Mouse (Mus musculus): Measurements from ENCODE around the gene Cdh13.

Cdh13 gene

DNA sequence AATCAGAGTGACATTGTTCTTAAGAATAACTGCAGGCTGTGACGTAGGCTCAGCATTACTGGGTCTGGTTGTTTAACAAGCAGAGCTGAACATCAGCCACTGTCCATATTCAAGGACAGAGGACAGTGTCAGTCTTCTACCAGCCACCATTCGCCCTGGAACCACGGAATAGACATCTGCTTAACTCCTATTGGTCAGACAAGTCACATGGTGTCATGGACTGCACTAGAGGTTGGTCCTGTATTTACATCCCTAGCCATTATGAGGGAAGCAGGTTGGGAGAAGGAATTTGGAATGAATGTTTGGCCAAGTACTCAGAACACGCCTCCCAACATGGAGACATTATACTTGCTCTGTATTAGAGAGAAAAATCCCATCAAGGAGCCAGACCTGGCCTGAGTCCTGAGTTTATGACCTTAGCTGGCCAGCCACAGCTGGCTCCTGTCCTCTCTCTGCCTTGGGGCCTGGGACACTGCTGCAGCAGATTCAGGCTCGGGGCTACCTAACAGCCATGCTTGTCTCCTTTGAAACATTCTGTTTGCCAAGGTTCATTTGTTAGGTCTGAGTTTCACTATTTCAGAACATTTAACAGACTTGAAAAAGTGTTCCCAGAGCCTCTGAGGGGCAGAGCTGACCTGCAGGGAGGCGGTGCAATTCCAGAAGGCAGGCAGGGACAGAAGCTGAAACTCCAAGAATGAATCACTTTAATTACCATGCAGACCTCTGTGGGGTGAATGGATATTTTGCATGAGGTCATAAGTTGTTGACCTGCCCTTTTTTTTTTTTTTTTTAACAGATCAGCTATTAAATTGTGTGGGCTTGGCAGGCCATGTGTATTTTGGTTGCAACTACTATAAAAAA, 282.6 kb downstream of the Cdh13 start:
- no peak for DNase-seq (ENCODE audit: low read depth, low spot score)

DNA sequence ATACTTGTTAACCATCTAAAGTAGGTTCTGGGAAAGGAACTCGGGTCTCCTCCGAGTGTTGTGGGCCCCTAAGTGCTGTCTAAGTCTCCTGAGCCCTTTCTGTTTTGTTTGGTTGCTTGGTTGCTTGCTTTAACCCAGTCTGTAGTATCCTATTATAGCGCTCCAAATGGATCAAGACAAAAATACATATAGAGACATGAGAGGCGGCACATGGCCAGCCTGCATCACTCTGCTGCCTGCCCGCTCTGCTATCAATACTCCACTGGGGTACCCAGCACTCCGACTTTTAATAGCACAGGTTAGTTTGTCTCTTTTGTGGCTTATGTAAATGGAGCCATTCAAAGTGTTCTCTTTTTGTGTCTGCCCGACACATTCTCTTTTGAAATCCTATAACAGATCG, 285.8 kb downstream of the Cdh13 start:
- DNase-seq (ENCODE audit: low read depth, low spot score), result no peak

DNA sequence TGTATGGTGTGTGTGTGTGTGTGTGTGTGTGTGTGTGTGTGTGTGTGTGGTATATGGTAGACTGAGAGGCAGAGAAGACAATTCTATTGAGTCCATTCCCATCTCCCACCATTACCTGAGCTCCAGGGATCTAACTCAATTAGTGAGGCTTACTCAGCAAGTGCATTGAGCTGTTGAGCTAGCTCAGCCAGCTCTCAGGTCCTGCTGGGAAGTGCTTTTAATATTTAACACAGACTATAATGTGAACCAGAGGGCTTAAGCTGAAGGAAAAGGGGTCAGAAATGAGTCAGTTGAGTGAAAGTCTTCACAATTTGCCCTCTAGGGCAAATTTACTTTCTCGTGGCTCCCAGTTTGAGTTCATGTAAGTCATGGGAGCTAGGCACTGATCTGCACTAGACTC, 297.7 kb downstream of the Cdh13 start:
- DNase-seq (ENCODE audit: low read depth, low spot score), result no peak

DNA sequence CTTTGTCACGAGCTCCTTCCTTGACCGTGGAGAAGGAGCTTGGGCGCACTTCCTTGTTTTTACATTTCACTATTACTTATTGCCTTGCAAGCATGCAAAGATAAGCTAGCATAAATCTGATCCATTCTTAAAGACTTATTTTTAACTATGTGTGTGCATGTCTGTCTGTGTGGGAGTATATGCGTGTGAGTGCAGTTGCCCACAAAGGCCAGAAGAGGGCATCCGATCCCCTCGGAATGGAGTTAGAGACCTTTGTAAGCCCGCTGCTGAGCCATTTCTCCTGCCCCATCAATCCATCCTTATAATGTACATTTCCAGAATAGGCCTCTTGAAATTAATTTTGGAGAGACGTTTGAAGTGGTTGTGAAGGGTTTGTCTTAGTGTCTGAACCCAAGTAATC, 298.7 kb downstream of the Cdh13 start:
- DNase-seq (ENCODE audit: low read depth, low spot score), result peak; percentile 46

DNA sequence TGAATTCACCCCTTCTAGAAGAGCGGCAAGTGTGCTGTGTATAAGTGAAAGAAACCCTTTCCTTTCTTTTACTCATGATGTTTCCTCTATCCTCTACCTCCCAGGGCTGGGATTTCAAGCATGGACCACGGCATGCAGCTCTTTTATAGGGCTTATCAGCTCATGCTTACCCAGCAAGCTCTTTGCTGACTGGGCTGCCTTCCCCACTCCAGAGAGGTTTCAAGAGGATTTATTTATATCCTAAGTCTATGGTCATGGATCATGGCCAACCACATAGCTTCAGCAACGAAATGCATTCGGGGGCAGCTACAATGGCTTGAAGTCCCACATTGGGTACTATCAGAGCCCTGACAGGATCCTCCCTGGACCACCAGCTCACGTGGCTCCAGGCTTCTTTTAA, 304.4 kb downstream of the Cdh13 start:
- no peak for DNase-seq (ENCODE audit: low read depth, low spot score)

DNA sequence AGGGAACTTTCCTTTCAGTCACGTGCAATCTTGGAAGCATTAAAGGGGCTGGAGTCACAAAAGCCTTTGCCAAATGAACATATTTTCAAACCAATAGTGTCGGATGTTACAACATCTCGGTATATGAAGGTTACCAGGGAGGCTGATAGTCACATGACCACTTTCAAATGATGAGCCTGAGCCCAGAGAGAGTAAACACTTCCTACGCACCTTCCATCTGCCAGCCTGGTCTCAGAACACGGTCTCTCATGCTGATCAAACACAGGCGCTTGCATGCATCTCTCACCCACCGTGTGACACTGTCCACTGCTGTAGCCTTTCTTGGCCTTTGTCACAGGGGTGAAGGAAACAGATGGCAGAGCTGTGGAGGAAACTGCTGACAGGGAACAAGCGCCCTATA, 313.3 kb downstream of the Cdh13 start:
- no peak for DNase-seq (ENCODE audit: low read depth, low spot score)

DNA sequence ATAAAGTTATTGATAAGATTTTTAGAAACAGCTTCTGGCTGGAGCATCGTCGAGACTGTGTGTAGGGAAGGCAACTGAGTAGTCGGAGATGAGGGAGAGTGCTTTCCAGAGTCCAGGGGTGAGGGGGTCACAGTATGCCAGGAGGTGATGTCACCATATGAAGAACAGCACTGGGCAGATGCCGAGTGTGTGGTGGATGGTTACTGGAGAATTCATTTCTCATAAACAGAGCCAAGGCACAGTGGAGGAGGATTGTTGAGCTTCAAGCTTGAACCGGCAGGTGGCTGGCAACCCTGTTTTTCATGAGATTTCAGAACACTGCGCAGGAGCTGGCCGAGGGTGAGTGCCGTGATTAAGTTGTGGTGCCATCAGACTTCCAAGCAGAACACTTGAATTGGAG, 317.8 kb downstream of the Cdh13 start:
- DNase-seq (ENCODE audit: low read depth, low spot score), result no peak

DNA sequence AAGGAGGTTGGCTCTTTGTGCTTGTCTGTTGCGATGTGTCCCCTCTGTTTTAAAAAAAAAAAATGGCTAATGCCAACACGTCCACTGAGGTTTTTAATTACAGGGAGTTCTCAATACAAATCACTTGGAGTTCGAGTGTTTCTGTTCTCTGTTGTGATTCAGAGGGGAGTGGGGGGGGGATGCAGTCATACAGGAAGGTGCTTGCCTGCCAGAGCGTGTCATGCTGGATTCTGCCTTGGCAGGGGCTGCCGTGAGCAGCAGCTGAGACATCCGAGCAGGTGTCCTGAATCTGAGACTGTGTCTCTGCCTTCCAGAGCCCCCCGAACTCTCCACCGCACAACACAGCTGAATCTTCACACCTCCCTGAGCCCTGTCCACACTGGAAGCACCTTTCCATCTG, 318.5 kb downstream of the Cdh13 start:
- no peak for DNase-seq (ENCODE audit: low read depth, low spot score)

DNA sequence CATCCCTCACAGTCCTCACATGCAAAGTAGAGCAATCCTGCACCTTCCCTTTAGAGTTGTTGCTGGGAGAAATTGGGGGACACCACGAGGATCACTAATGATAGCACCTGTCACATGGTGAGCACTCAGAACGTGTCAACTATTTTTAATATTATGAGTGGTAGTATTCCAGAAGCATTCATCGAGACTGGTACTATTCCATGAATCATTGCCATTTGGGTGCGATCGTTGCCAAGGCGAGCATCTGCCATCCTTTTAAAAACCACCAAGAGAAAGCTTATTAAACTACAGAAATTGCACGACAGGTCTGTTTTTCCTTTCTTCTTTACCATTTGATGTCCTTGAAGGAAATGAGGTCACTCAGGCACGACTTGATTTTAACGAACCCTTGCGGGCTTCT, 328.0 kb downstream of the Cdh13 start:
- no peak for DNase-seq (ENCODE audit: low read depth, low spot score)

DNA sequence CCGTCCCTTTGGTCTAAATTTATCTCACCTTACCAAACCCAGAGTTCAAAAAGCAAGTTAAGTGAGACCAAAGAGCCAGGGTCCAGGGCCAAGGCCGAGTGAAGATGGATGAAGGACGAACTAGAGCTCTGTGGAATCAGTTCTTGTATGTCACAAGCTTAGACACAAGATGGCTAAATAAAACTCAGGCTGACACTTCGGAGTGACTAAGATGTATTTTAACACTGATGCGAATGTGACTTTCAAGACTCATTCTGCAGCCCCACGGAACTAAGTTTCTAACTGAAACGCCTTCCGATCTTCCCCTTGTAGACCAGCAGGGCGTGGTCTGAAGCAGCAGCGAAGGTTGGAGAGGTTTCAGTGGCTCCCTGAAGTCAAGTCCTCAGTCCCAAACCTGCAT, 334.7 kb downstream of the Cdh13 start:
- no peak for DNase-seq (ENCODE audit: low read depth, low spot score)

DNA sequence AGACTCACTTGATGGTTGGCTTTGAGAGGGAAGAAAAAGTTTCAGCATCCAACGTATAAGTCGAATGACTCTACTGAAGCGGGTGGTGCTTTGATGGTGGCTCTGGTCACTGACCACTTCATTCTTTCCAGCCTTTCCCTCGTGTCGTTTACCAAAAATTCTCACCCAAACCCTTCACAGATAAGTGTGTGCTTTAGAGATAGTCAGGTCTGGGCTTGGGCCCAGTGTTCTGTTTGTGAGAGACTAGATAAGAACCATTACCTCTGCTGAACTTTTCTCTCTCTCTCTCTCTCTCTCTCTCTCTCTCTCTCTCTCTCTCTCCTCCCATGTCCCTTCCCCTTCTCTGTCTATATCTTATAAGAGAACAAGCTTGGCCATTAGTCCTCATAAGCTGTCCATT, 342.9 kb downstream of the Cdh13 start:
- DNase-seq (ENCODE audit: low read depth, low spot score), result no peak

DNA sequence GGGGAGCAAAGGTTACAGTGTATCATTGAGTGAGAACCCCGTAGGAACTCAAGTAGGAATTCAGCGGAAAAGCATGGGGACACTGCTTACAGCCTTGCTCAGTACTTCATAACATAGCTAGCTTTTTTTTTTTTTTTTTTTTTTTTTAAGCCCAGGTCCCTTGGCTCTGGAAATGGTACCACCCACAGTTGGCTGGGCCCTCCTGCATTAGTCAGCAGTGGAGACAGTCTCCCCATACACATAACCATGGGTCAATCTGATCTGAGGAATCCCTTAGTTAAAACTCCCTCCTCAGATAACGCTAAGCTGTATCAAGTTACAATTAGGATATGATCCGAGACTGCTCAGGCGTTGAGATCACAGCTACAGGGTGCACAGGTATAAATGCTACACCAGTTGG, 344.2 kb downstream of the Cdh13 start:
- no peak for DNase-seq (ENCODE audit: low read depth, low spot score)

DNA sequence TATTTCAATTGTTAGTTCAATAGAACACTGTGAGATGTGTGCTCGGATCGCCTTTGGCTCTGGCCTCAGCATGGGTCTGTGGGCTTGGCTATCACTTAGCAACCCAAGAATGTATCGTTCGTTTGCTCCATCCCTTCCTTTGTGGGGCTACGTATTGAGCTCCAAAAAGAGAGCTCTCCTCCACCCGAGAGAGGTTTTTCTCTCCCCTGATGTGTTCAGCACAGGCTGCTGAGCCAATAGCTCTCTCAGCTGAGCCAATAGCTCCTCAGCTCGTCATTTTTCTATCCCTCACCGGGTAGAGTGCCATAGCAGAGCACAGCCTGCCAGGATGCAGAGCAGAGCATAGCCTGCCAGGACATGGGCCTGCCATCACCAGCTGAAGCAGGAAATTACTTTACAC, 345.2 kb downstream of the Cdh13 start:
- no peak for DNase-seq (ENCODE audit: low read depth, low spot score)

DNA sequence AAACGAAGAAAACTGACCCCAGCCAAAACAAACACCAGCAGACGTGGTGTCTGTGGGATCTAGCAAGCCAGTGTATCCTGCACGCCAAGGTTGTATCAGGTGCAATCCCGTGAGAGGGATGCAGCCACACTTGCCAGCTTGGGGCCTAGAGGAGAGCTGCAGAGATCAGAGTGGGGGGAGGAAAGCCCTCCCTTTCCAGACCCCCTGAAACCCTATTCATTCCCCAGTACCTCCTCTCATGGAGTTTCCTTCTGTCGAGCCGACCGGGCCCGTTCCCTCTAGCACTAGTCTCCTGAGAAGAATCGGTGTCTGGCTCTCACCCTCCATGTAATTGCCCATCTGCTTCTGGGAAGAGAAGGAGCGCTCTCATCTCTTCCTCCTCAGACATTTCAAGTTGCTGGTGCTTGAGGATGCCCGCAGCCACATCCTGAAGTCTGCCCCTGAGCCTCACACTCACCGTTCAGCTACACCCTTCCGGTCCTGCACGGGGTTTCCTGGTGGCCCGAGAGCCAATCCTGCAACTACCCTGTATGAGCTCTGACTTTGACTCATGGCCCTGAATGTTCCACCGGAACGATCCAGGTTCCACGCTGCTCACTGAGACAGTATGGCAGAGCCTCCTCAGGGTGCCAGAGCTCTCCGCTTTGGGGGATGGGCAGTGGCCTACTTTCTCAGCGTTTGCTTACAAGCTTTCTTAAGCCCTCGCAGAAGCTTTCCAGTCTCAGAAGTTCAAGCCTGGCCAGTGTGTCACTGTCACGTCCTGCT, 351.9 kb downstream of the Cdh13 start:
- peak; percentile 16 for DNase-seq (ENCODE audit: low read depth, low spot score)

DNA sequence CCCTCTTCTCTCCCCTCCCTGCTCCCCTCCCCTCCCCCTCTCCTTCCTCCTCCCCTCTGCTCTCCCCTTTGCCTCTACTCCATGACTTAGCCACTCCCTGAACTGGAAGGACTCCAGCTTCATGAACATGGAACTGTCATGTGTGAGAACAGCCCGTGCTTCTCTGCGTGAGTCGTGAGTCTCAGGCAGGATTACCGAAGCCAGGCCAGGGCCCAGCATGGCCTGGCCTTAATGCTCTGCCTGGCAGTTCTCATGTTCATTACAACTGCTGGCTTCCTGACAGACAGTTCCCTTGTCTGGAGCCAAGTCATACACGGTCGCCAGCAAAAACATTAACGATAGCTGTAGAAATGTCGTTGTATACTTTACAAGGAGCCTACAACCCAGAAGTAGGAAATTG, 356.1 kb downstream of the Cdh13 start:
- DNase-seq (ENCODE audit: low read depth, low spot score), result no peak

DNA sequence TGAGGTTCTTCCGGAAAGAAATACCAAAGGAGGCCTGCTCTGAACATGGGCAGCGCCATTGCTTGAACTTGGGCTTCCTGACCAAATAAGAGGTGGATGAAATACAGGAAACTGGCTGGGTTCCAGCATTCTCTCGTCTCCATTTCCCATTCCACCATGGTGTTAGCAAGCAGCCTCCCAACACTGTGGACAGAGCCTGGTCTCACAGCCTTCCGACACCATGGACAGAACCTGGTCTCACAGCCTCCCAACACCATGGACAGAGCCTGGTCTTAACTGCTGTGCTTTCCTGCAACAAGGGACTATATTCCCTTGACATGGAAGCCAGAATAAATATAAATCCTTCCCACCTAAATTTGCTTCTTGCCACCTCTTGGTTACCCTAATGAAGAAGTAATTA, 358.3 kb downstream of the Cdh13 start:
- DNase-seq (ENCODE audit: low read depth, low spot score), result no peak

DNA sequence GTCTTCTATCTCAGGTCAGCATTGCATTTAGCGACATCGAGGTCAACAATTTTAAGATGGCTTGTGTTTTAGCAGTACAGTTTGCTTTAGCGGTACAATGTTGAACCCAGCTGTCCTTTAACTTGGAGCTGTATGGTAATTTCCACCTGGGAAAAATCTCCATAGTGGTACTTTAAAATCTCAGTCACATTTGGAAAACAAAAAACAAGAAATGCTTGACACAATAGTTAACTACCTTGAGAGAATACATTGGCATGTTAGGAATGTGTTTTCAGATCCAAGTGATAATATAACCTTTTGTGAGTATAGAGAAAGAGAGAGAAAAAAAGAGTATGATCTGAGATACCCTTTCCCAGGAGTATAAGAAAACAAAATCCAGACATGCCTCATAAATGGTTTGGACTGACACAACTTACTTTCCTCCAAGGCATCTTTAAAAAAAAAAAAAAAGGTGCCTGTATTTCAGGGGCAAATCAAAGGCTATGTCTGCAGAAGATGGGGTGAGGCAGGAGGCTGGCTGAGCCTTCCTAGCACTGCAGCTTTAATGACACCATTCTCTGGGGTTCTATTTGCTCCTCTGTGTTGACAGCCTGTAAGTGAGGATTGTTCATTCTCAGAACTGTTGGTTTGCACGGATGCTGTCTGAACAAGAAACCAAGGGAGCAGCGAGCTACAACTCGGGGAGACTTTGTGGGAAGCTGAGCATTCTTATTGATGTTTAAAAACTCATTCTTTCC, 365.4 kb downstream of the Cdh13 start:
- DNase-seq (ENCODE audit: low read depth, low spot score), result peak; percentile 80

DNA sequence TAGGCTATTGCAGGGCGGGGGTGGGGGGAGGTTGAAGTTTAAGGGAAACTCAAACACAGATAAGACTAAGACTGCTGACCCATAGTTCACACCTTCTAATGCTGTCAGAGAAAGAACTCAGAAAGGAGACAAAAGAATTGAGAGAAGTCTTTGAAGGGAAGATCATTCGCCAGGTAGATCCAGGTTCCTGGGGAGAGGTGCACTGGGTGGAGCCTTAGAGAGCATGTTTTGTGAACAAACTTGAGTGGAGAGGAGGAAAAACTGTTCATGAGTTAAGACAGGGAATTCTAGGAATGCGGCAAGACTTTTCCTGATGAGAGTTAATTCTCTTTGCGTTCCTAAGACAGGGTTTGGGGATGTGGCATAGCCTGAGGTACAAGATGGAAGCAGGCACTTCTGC, 366.4 kb downstream of the Cdh13 start:
- DNase-seq (ENCODE audit: low read depth, low spot score), result peak; percentile 73

DNA sequence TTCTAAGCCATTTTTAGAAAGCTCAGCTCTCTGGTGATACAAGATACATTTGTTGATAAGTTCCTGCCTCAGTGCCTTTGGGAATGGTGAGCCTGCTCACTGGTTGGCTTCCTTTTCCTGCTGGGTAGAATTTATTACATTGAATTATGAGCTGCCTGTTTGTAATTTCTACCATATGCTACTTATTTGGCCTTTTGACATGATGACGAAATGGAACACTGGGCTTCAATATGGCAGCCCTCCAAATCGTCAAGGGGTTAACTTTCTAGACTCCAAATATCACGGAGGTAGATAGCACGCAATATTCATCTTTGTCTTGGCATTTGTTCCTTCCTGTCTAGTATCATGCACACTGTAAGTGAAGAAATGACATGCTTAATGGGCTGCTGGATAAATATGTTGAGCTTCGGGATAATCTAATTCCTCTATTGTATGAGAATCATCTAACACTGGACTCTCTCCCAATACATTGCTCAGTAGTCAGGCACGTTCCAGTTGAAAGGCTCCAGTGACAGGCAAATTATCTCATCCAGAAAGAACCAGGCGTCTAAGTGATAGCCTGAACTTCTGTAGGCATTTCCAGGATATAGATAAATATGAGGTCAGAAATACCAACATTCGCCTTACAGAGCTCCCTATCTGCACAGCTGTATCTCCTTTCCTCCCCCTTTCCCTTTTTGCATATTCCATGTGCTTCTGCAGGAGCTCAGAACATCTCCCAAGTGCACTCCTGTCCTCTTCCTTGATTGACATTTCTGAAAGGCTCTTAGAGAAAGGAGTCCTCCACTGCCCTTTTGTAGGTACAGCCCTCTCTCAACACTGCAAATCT, 378.7 kb downstream of the Cdh13 start:
- no peak for DNase-seq (ENCODE audit: low read depth, low spot score)

DNA sequence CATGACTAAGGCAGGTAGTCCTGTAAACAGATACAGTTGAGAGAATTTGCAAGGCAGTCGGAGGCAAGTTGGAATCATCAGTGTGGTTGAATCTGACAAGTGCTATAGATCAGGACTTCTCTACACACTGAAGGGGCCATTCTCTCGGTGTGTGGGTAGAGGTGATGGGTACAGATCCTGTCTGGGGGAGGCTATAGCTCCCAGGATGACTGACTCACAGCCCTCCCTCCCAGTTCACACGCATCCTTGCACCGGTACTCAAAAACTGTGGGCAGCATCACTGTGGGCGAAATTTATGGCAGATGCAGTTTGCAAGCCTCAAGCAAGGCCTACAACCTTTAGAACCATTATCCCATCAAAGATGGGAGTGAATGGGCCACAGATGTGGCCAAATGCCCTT, 381.5 kb downstream of the Cdh13 start:
- no peak for DNase-seq (ENCODE audit: low read depth, low spot score)

DNA sequence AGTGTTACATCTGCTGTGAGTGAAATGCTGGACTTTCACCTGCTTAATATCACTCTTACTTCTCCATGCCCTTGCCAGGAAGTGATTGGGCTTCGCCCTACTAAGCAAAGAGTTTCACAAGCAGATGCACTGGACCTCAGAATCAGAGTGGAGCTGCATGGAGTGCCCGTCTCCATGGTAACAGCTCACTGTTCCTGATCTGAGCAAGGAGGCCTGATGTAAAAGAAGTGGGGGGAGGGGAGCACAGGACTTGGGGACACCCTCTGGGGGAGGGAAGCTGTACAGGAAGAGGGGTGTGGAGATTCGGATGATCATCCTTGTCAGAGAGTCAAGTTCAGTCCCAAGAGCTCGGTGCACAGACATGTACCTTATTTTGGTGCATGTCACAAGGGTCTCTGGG, 384.2 kb downstream of the Cdh13 start:
- DNase-seq (ENCODE audit: low read depth, low spot score), result peak; percentile 80

DNA sequence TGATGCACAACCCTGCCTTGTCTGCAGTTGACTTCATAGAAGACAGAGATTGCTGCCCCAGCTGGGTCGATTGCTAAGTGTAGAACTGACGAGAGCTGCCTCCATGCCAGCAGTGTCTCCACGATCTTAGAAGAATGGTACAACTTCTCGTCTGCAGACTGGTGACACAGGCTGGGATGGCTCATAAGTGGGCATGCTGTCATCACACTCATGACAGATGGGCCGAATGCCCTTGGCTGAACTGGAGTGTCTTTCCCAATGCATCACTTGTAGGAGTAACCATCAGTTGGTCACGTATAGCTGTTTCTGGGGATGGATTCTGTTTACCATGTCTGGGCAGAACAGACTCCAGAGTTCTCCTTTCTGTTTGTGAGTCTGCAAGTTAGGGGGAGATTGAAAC, 392.7 kb downstream of the Cdh13 start:
- no peak for DNase-seq (ENCODE audit: low read depth, low spot score)
